Mouse (Mus musculus) neutrophil, adult 5-6 weeks (primary cell): Measurements from ENCODE around the gene Cbfa2t2. TPM values are rescaled to one million over a fixed set of nuclear protein-coding genes. Genes with fewer than 3 reads are reported as not detected.

Experiments
- ATAC-seq: fragments of 151-379, 151-347 bp; 2 replicates; pipeline ENCODE4 v1.8.0; 2017; ENCODE audit warnings: mild to moderate bottlenecking, moderate TSS enrichment; ENCODE audit not compliant: insufficient number of reproducible peaks, poor library complexity, low FRiP score, severe bottlenecking; ENCODE audit errors: extremely low read depth
- total RNA-seq: library from RNA; stranded (forward); fragments of 200-1000 nt; gene quantifications from 2 replicates; pipeline ENCODE4 v1.2.3, GENCODE M21; 2017

Cbfa2t2 gene
- total RNA-seq, 1 experiment from 2014 or later = 23.9 TPM

GRCm38 (mm10) chr2:154420942-154421731 lies 15.1 kb upstream of the Cbfa2t2 start:
- no peak for ATAC-seq

- ATAC-seq = no peak
Observed at GRCm38 (mm10) chr2:154422181-154422580, 14.1 kb upstream of the Cbfa2t2 start.

GRCm38 (mm10) chr2:154423548-154423947 lies 12.7 kb upstream of the Cbfa2t2 start:
- ATAC-seq = no peak

- no peak for ATAC-seq
Observed at GRCm38 (mm10) chr2:154425522-154425921, 10.8 kb upstream of the Cbfa2t2 start.

GRCm38 (mm10) chr2:154426188-154426904 lies 9.9 kb upstream of the Cbfa2t2 start:
- ATAC-seq = no peak

- ATAC-seq = no peak
Observed at GRCm38 (mm10) chr2:154426905-154427852, 9.1 kb upstream of the Cbfa2t2 start.

- ATAC-seq = no peak
Observed at GRCm38 (mm10) chr2:154427853-154428360, 8.4 kb upstream of the Cbfa2t2 start.

GRCm38 (mm10) chr2:154430566-154430965 lies 5.7 kb upstream of the Cbfa2t2 start:
- ATAC-seq = no peak

- ATAC-seq = no peak
Observed at GRCm38 (mm10) chr2:154432696-154433095, 3.6 kb upstream of the Cbfa2t2 start.

GRCm38 (mm10) chr2:154433391-154433790 lies 2.9 kb upstream of the Cbfa2t2 start:
- ATAC-seq = no peak

GRCm38 (mm10) chr2:154434690-154435089 lies 1.6 kb upstream of the Cbfa2t2 start:
- ATAC-seq = no peak

GRCm38 (mm10) chr2:154436076-154436457 lies 214 bp upstream of the Cbfa2t2 start:
- ATAC-seq = peak; percentile 99

- ATAC-seq = no peak
Observed at GRCm38 (mm10) chr2:154437191-154437527, 878 bp downstream of the Cbfa2t2 start.

GRCm38 (mm10) chr2:154440453-154440852 lies 4.2 kb downstream of the Cbfa2t2 start:
- no peak for ATAC-seq

GRCm38 (mm10) chr2:154447821-154448220 lies 11.5 kb downstream of the Cbfa2t2 start:
- no peak for ATAC-seq

- no peak for ATAC-seq
Observed at GRCm38 (mm10) chr2:154448633-154449032, 12.4 kb downstream of the Cbfa2t2 start.

GRCm38 (mm10) chr2:154452951-154453350 lies 16.7 kb downstream of the Cbfa2t2 start:
- ATAC-seq = no peak

GRCm38 (mm10) chr2:154454099-154454498 lies 17.8 kb downstream of the Cbfa2t2 start:
- ATAC-seq = no peak

GRCm38 (mm10) chr2:154454605-154455004 lies 18.3 kb downstream of the Cbfa2t2 start:
- ATAC-seq = no peak
